Mouse (Mus musculus) heart, adult 2 months (tissue): ENCODE measurements around the gene Wfdc16. TPM values are rescaled to one million over a fixed set of nuclear protein-coding genes. Genes with fewer than 3 reads are reported as not detected.
A peak's percentile ranks its signal among the peaks of the same experiment; 100 is the strongest.

ENCODE experiments used
- DNase-seq, 2 experiments: peaks; one replicate each; pipeline ENCODE4 v3.0.0; 2021
- H3K27ac ChIP-seq: fragments of 200-600 bp; 2 replicates; pipeline ENCODE4 v1.8.1; 2022
- H3K27me3 ChIP-seq: fragments of 200-500 bp; 2 replicates; pipeline ENCODE4 v1.6.1; 2012; ENCODE audit warnings: mild to moderate bottlenecking, low read length, inconsistent platforms, mixed read lengths; ENCODE audit not compliant: control insufficient read depth, insufficient read depth
- H3K36me3 ChIP-seq: fragments of 200-500 bp; 2 replicates; pipeline ENCODE4 v1.6.1; 2012; ENCODE audit warnings: low read length, inconsistent platforms; ENCODE audit not compliant: control insufficient read depth, insufficient read depth
- H3K4me1 ChIP-seq: fragments of 200-500 bp; 2 replicates; pipeline ENCODE4 v1.6.1; 2011; ENCODE audit warnings: low read length; ENCODE audit not compliant: control insufficient read depth, insufficient read depth
- H3K4me3 ChIP-seq: fragments of 200-600 bp; 2 replicates; pipeline ENCODE4 v1.8.1; 2022
- H3K79me2 ChIP-seq: fragments of 200-500 bp; replicated peaks from 2 replicates; pipeline ENCODE4 v1.6.1; 2012; ENCODE audit warnings: mild to moderate bottlenecking, inconsistent platforms, low read length, moderate library complexity, mixed read lengths; ENCODE audit not compliant: control insufficient read depth, insufficient read depth
- H3K9ac ChIP-seq: fragments of 200-500 bp; 2 replicates; pipeline ENCODE4 v1.6.1; 2012; ENCODE audit warnings: low read depth, mild to moderate bottlenecking, control low read depth, inconsistent platforms, low read length, mixed read lengths
- CTCF ChIP-seq: fragments of 200-600 bp; IDR thresholded peaks from 2 replicates; pipeline ENCODE4 v1.8.1; 2022; ENCODE audit warnings: antibody characterized with exemption, mild to moderate bottlenecking, moderate library complexity
- EP300 ChIP-seq: fragments of 200-500 bp; IDR thresholded peaks from 2 replicates; pipeline ENCODE4 v1.6.1; 2011; ENCODE audit warnings: low read depth, low read length, control low read depth; ENCODE audit not compliant: insufficient read depth
- POLR2A ChIP-seq: fragments of 200-500 bp; IDR thresholded peaks from 2 replicates; pipeline ENCODE4 v1.6.1; 2011; ENCODE audit warnings: mild to moderate bottlenecking, low read depth, low read length, control low read depth; ENCODE audit not compliant: insufficient read depth
- WGBS: fragments of 180-500 bp; shearing (Covaris S2); methylation state at CpG from one replicate; pipeline ENCODE4 v1.1.7; 2018; 5-methylcytosine and 5-hydroxymethylcytosine counted together
- intact Hi-C: fragments of 180-260 bp; cut with DNase I; formaldehyde crosslinking; loops from one replicate; pipeline ENCODE4 v1.15.1; 2025
- polyA plus RNA-seq: library from polyadenylated mRNA; depleted of rRNA; stranded (reverse); fragments of >200 nt; gene quantifications from 2 replicates; pipeline ENCODE4 v1.2.3, GENCODE M21; 2012
- total RNA-seq, 2 experiments: library from RNA; stranded (reverse); gene quantifications; 2 replicates each; pipeline ENCODE4 v1.2.3; 2021

The Wfdc16 gene
- total and polyA plus RNA-seq, 3 experiments, result not detected

DNA sequence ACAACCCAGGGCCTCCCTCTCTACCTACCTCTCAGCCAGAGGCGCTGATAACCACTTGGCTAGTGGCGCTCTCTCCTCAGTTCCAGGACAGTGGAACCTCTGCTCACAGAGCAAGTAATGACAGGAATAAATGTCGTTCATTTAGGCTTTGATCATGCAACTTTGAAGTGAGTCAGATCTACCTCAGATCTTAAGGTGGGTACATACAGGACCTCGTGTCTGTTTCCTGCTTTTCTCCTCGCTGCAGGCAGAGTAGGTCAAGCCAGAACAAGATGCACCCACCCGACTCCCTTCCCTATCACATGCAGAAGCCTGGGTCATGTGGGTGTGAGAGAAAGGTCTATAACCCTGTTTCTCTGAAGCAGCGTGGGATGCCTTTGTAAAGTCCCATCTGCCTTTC is 35.4 kb upstream of the Wfdc16 start, which contains the start of gene Wfdc11:
Wfdc11 (minus strand) TSS at position 101 of the 400 bp plus-strand sequence.
- Histone ChIP-seq H3K4me1 (no peaks in the 10 kb centered on the region), H3K79me2 (no peaks in the 10 kb centered on the region), H3K27me3 (no peaks in the 10 kb centered on the region), H3K4me3 (no peak within 1 kb of the TSS), H3K36me3 (no peaks in the 10 kb centered on the region), H3K9ac (no peak within 1 kb of the TSS), H3K27ac (no peak within 1 kb of the TSS)
- WGBS, result 62% methylated on average over 7 of the region's 7 CpGs
- DNase-seq, result no peak
- TF ChIP-seq POLR2A (no peak), EP300 (no peak), CTCF (no peak)
- intact Hi-C loops, result no loop called here

DNA sequence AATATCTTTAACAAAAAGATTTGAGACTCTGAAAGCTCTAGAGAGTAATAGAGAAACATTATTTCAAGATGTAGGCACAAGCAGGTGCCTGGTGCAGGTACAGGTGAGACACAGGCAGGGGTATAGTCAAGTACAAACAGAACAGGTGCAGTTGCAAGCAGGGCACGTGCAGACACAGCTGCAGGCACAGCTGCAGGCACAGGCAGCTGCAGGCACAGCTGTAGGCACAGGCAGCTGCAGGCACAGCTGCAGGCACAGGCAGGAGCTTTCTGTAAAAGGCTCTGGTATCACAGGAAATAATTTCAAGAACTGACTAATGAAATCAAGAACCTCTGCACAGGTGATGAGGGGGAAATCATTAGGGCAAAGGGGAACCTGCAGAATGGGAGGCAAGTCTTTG is 32.3 kb upstream of the Wfdc16 start:
- no peak overlapping the region for H3K27ac ChIP-seq
- TF ChIP-seq EP300 (no peak), POLR2A (no peak), CTCF (no peak)
- no peaks in the 10 kb centered on the region for H3K4me1 ChIP-seq
- no peak overlapping the region for H3K4me3 ChIP-seq
- DNase-seq, result no peak
- H3K79me2 ChIP-seq, result no peaks in the 10 kb centered on the region
- no peaks in the 10 kb centered on the region for H3K27me3 ChIP-seq
- 24% methylated on average over 1 of the region's 1 CpGs for WGBS
- no peaks in the 10 kb centered on the region for H3K36me3 ChIP-seq
- no peak overlapping the region for H3K9ac ChIP-seq
- intact Hi-C loops, result no loop called here

DNA sequence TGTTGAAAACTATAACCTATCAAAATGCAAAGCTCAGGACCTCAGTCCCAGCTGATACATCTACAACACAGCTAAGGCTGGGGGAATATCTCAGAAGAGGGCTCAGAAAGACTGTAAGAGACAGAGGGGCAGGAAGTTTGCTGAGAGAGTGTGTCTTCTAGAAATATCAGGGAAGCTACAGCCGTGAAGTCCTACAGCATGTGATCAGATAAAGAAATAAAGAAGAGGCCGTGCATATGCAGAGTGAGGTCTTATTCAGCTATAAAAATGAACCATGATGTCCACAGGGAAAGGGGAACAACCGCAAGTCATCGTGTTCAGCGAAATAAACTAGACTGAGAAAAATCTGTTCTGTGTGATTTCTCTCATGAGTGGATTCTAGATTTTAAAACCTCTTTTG is 31.7 kb upstream of the Wfdc16 start:
- no peak for TF ChIP-seq CTCF
- TF ChIP-seq POLR2A, result no peak
- no peak for TF ChIP-seq EP300
- WGBS, result 65% methylated on average over 5 of the region's 5 CpGs
- Histone ChIP-seq H3K4me1 (no peaks in the 10 kb centered on the region), H3K4me3 (no peak overlapping the region), H3K27me3 (no peaks in the 10 kb centered on the region), H3K36me3 (no peaks in the 10 kb centered on the region), H3K9ac (no peak overlapping the region), H3K79me2 (no peaks in the 10 kb centered on the region), H3K27ac (no peak overlapping the region)
- intact Hi-C loops, result no loop called here
- no peak for DNase-seq

- WGBS, result 79% methylated on average over 7 of the region's 7 CpGs
- Histone ChIP-seq H3K36me3 (no peaks in the 10 kb centered on the region), H3K27me3 (no peaks in the 10 kb centered on the region), H3K79me2 (no peaks in the 10 kb centered on the region), H3K4me3 (no peak overlapping the region), H3K27ac (no peak overlapping the region), H3K4me1 (no peaks in the 10 kb centered on the region), H3K9ac (no peak overlapping the region)
- DNase-seq, result no peak
- TF ChIP-seq EP300 (no peak), POLR2A (no peak), CTCF (no peak)
- intact Hi-C loops, result no loop called here
Observed at GRCm38 (mm10) chr2:164664851-164665250, 26.3 kb upstream of the Wfdc16 start.

DNA sequence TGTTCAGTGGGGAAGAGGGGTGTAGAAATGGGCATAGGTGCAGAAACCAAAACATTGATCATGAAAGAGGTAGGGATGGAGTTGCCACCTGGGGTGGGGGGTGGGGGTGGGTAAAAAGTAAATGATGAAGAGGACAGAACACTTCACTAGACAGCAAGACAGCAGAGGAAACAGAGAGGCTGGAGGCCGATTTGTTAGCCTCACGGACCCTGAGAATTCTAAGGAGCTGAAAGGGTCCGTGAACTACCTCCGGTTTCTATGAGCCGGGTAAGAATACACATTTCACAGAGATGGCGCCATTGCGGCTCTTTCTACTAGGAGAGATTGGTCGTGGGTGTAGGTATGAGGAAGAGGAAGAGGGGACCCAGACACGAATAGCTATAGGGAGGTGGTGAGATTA is 17.9 kb upstream of the Wfdc16 start, which contains the start of gene Wfdc9:
Wfdc9 (minus strand) TSS at position 101 of the 400 bp plus-strand sequence.
- Histone ChIP-seq H3K4me1 (no peaks in the 10 kb centered on the region), H3K9ac (no peak within 1 kb of the TSS), H3K4me3 (no peak within 1 kb of the TSS), H3K27ac (no peak within 1 kb of the TSS), H3K79me2 (no peaks in the 10 kb centered on the region), H3K36me3 (no peaks in the 10 kb centered on the region), H3K27me3 (no peaks in the 10 kb centered on the region)
- no peak for DNase-seq
- TF ChIP-seq POLR2A, result no peak
- TF ChIP-seq EP300, result no peak
- no peak for TF ChIP-seq CTCF
- WGBS, result 73% methylated on average over 9 of the region's 9 CpGs
- intact Hi-C loops, result no loop called here

GRCm38 (mm10) chr2:164655858-164656257 is 17.3 kb upstream of the Wfdc16 start, which contains the start of gene Wfdc10:
Gene Wfdc10 (plus strand): TSS chr2:164656046.
- H3K27me3 ChIP-seq, result no peaks in the 10 kb centered on the region
- 15% methylated on average over 11 of the region's 11 CpGs for WGBS
- intact Hi-C loops, result no loop called here
- no peaks in the 10 kb centered on the region for H3K4me1 ChIP-seq
- H3K9ac ChIP-seq, result no peak within 1 kb of the TSS
- DNase-seq, result peak; percentile 27 to 37
- H3K4me3 ChIP-seq, result no peak within 1 kb of the TSS
- H3K36me3 ChIP-seq, result no peaks in the 10 kb centered on the region
- peak; percentile 83 for TF ChIP-seq CTCF
- TF ChIP-seq EP300, result no peak
- no peaks in the 10 kb centered on the region for H3K79me2 ChIP-seq
- no peak within 1 kb of the TSS for H3K27ac ChIP-seq
